Mouse (Mus musculus) heart, postnatal 0 days (tissue): ENCODE results near the gene Muc1. TPM values are rescaled to one million over a fixed set of nuclear protein-coding genes. Genes with fewer than 3 reads are reported as not detected.
A peak's percentile ranks its signal among the peaks of the same experiment; 100 is the strongest.

ENCODE experiments used
- ATAC-seq: fragments of 200-750 bp; cut with Nextera tagmentation; 2 replicates; pipeline ENCODE4 v1.8.0; 2017; ENCODE audit warnings: low read depth, moderate number of reproducible peaks, moderate library complexity; ENCODE audit not compliant: insufficient read depth
- DNase-seq: peaks from one replicate; pipeline ENCODE4 v3.0.0-alpha.2; 2016; ENCODE audit warnings: low spot score
- H3K27ac ChIP-seq: fragments of 300-500 bp; sonication (generic); 2 replicates; pipeline ENCODE4 v1.5.1; 2014; ENCODE audit warnings: low read depth, mild to moderate bottlenecking
- H3K27me3 ChIP-seq: fragments of 300-500 bp; sonication (generic); 2 replicates; pipeline ENCODE4 v1.6.1; 2014; ENCODE audit warnings: low read length, mixed read lengths; ENCODE audit not compliant: control insufficient read depth, insufficient read depth
- H3K36me3 ChIP-seq: fragments of 300-500 bp; sonication (generic); replicated peaks from 2 replicates; pipeline ENCODE4 v1.6.1; 2014; ENCODE audit warnings: low read length, mixed read lengths; ENCODE audit not compliant: control insufficient read depth, insufficient read depth
- H3K4me1 ChIP-seq: fragments of 300-500 bp; sonication (generic); 2 replicates; pipeline ENCODE4 v1.6.1; 2014; ENCODE audit warnings: antibody characterized with exemption; ENCODE audit not compliant: control insufficient read depth, insufficient read depth
- H3K4me2 ChIP-seq: fragments of 300-500 bp; sonication (generic); 2 replicates; pipeline ENCODE4 v1.6.1; 2014; ENCODE audit warnings: low read depth, mild to moderate bottlenecking, low read length, moderate library complexity
- H3K4me3 ChIP-seq: fragments of 300-500 bp; sonication (generic); 2 replicates; pipeline ENCODE4 v1.5.1; 2014; ENCODE audit warnings: low read depth, low read length
- H3K9ac ChIP-seq: fragments of 300-500 bp; sonication (generic); replicated peaks from 2 replicates; pipeline ENCODE4 v1.6.1; 2014; ENCODE audit warnings: low read depth, low read length, mixed read lengths
- H3K9me3 ChIP-seq: fragments of 300-500 bp; sonication (generic); replicated peaks from 2 replicates; pipeline ENCODE4 v1.6.1; 2016; ENCODE audit warnings: low read length; ENCODE audit not compliant: control insufficient read depth
- CTCF ChIP-seq: IDR thresholded peaks from 2 replicates; pipeline ENCODE4 v1.5.1; 2016; ENCODE audit warnings: antibody characterized with exemption, control low read depth, low read depth
- EP300 ChIP-seq: IDR thresholded peaks from 2 replicates; pipeline ENCODE4 v1.6.1; 2016; ENCODE audit warnings: antibody characterized with exemption, low read depth
- WGBS: fragments of 180-500 bp; shearing (Covaris S2); extraction: QIAGEN DNeasy Blood & Tissue Kit; methylation state at CpG from one replicate; pipeline ENCODE4 v1.1.7; 2014; 5-methylcytosine and 5-hydroxymethylcytosine counted together
- polyA plus RNA-seq: library from polyadenylated mRNA; unstranded; fragments of >200 nt; fragmentation: Nextera tagmentation; extraction: Ambion mirVana; gene quantifications from 2 replicates; pipeline ENCODE4 v1.2.1, GENCODE M21; 2015
- total RNA-seq: library from RNA; depleted of rRNA; stranded (reverse); fragments of >200 nt; gene quantifications from 2 replicates; pipeline ENCODE4 v1.2.3, GENCODE M21; 2014; ENCODE audit warnings: low replicate concordance

Gene Muc1
- total and polyA plus RNA-seq, 2 experiments from 2014 or later = 0.20 TPM; not detected in 1

- Histone ChIP-seq H3K36me3 (no peaks in the 10 kb centered on the region), H3K27ac (no peak overlapping the region), H3K4me1 (peaks cover 11% of the 10 kb centered on the region), H3K9ac (no peak overlapping the region), H3K4me2 (no peak overlapping the region), H3K4me3 (no peak overlapping the region), H3K27me3 (peaks cover 21% of the 10 kb centered on the region; the same call in 1 of the 2 replicates), H3K9me3 (no peaks in the 10 kb centered on the region)
- ATAC-seq (no peak), DNase-seq (no peak)
- 64% methylated on average over 11 of the region's 11 CpGs for WGBS
- TF ChIP-seq CTCF (no peak), EP300 (no peak)
Observed at GRCm38 (mm10) chr3:89226361-89226760, 2.5 kb upstream of the Muc1 start.

- TF ChIP-seq CTCF = no peak
- no peak for TF ChIP-seq EP300
- no peak for ATAC-seq
- Histone ChIP-seq H3K4me2 (peak within 1 kb of the TSS; percentile 64), H3K9me3 (no peaks in the 10 kb centered on the region), H3K9ac (0 out of 2 replicates have a peak within 1 kb of the TSS, but pooled peaks have one; percentile 12), H3K4me1 (peaks cover 11% of the 10 kb centered on the region), H3K4me3 (peak within 1 kb of the TSS; percentile 50), H3K36me3 (no peaks in the 10 kb centered on the region), H3K27me3 (peaks cover 21% of the 10 kb centered on the region; the same call in 1 of the 2 replicates), H3K27ac (peak within 1 kb of the TSS; percentile 31; the same call in 1 of the 2 replicates)
- WGBS = 10% methylated on average over 21 of the region's 21 CpGs
- DNase-seq = no peak
Observed at GRCm38 (mm10) chr3:89226900-89227299, 2.0 kb upstream of the Muc1 start, which contains the start of gene Mtx1. TSS of gene Mtx1 (minus strand) at chr3:89227088.

DNA sequence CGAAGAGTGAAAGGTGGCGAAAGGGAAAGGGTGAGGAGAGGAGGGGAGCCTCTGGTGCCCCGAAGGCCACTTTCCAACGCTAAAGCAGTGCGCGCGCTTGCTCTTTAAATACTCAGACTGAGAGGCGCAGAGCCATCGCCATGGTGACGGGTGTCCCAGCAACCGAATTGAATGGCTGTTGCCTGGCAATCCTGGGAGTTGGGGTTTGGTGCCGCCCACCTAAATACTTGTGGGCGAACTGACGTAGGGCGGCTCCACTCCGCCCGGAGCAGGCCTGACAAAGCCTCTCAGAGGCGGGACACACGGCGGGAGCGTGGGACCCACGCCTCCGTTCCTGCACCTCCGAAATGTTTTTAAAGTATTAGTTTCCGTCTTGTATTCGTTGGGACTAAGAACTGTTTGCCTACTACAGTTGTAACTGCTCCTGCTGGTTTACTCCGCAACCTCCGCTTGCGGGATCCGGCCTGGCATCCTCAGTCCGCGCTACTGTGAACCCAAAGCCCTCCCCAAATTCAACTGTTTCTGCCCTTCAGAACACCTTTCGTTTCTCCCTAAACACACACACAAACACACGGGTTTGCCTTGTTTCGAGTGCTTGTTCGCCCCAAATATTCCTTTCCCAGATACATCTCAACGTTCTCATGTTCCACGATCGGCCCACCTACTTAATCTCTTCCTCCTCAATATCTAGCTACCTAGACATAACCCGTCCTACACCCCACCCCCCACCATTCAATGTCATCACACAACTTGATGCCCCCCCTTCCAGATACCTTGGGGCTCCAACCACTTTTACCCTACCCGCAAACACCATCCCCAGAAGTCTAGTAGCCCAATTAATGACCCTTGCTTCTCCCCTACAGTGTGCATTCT, 1.3 kb upstream of the Muc1 start:
- Histone ChIP-seq H3K4me3 (peak overlapping the region; percentile 50), H3K27ac (peak overlapping the region; percentile 31; the same call in 1 of the 2 replicates), H3K9me3 (no peaks in the 10 kb centered on the region), H3K36me3 (no peaks in the 10 kb centered on the region), H3K4me1 (peaks cover 11% of the 10 kb centered on the region), H3K27me3 (peaks cover 21% of the 10 kb centered on the region; the same call in 1 of the 2 replicates), H3K4me2 (peak overlapping the region; percentile 64), H3K9ac (0 out of 2 replicates have a peak overlapping the region, but pooled peaks have one; percentile 22)
- WGBS = 5% methylated on average over 41 of the region's 41 CpGs
- ATAC-seq = peak; percentile 71
- DNase-seq = peak; percentile 73
- TF ChIP-seq EP300 (no peak), CTCF (no peak)

DNA sequence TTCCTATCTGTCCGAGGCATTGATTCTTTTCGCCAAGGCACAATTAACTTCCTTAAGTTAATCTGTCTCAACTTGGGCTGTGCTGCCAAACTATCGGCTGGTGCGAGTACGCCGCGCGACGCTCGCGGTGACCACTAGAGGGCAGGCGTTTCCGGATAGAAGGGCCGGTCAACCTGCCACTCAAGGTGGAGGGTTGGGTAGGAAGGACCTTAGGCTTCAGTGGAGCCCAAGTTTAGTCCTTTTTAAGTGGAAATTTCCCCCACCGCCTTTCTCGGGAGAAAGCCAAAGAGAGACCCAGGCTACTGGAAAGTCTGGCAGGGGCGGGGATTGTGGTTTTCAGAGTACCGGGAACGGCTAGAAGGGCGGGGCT, 692 bp upstream of the Muc1 start:
- Histone ChIP-seq H3K9ac (peak overlapping the region; percentile 22; the same call in 1 of the 2 replicates), H3K9me3 (no peaks in the 10 kb centered on the region), H3K36me3 (no peaks in the 10 kb centered on the region), H3K27ac (0 out of 2 replicates have a peak overlapping the region, but pooled peaks have one; percentile 13), H3K4me2 (peak overlapping the region; percentile 64), H3K27me3 (peaks cover 21% of the 10 kb centered on the region; the same call in 1 of the 2 replicates), H3K4me3 (peak overlapping the region; percentile 50), H3K4me1 (peaks cover 17% of the 10 kb centered on the region)
- DNase-seq = peak; percentile 77
- peak; percentile 72 for ATAC-seq
- 0% methylated on average over 20 of the region's 20 CpGs for WGBS
- TF ChIP-seq EP300 (no peak), CTCF (peak; percentile 96)

GRCm38 (mm10) chr3:89229276-89229675, 419 bp downstream of the Muc1 start:
- no peak for ATAC-seq
- no peak overlapping the region for H3K4me2 ChIP-seq
- H3K27me3 ChIP-seq = peaks cover 21% of the 10 kb centered on the region; the same call in 1 of the 2 replicates
- peaks cover 23% of the 10 kb centered on the region for H3K4me1 ChIP-seq
- no peak for DNase-seq
- H3K9ac ChIP-seq = no peak overlapping the region
- no peak overlapping the region for H3K4me3 ChIP-seq
- TF ChIP-seq EP300 (no peak), CTCF (no peak)
- WGBS = 73% methylated on average over 4 of the region's 4 CpGs
- H3K36me3 ChIP-seq = no peaks in the 10 kb centered on the region
- no peaks in the 10 kb centered on the region for H3K9me3 ChIP-seq
- no peak overlapping the region for H3K27ac ChIP-seq
